Mouse (Mus musculus) hindbrain, postnatal 0 days (tissue): ENCODE results near the gene Prdm1. TPM values are rescaled to one million over a fixed set of nuclear protein-coding genes. Genes with fewer than 3 reads are reported as not detected.

Source experiments
- ATAC-seq: fragments of 200-750 bp; cut with Nextera tagmentation; 2 replicates; pipeline ENCODE4 v1.8.0; 2017; ENCODE audit warnings: mild to moderate bottlenecking, moderate TSS enrichment, moderate library complexity
- DNase-seq: peaks from one replicate; pipeline ENCODE4 v3.0.0-alpha.2; 2015; ENCODE audit warnings: low spot score
- H3K27ac ChIP-seq: fragments of 300-500 bp; sonication (generic); 2 replicates; pipeline ENCODE4 v1.5.1; 2014; ENCODE audit warnings: mild to moderate bottlenecking
- H3K27me3 ChIP-seq: fragments of 300-500 bp; sonication (generic); 2 replicates; pipeline ENCODE4 v1.6.1; 2014; ENCODE audit warnings: low read length, mixed read lengths; ENCODE audit not compliant: insufficient read depth
- H3K36me3 ChIP-seq: fragments of 300-500 bp; sonication (generic); 2 replicates; pipeline ENCODE4 v1.6.1; 2014; ENCODE audit warnings: low read length, mixed read lengths; ENCODE audit not compliant: insufficient read depth
- H3K4me1 ChIP-seq: fragments of 300-500 bp; sonication (generic); 2 replicates; pipeline ENCODE4 v1.6.1; 2014; ENCODE audit warnings: antibody characterized with exemption, low read length, mixed read lengths; ENCODE audit not compliant: insufficient read depth
- H3K4me2 ChIP-seq: fragments of 300-500 bp; sonication (generic); 2 replicates; pipeline ENCODE4 v1.6.1; 2014; ENCODE audit warnings: low read depth, mild to moderate bottlenecking, low read length, moderate library complexity, mixed read lengths
- H3K4me3 ChIP-seq: fragments of 300-500 bp; sonication (generic); 2 replicates; pipeline ENCODE4 v1.5.1; 2014; ENCODE audit warnings: low read length
- H3K9ac ChIP-seq: fragments of 300-500 bp; sonication (generic); replicated peaks from 2 replicates; pipeline ENCODE4 v1.6.1; 2014; ENCODE audit warnings: mild to moderate bottlenecking, low read length, moderate library complexity, mixed read lengths
- H3K9me3 ChIP-seq: fragments of 300-500 bp; sonication (generic); 2 replicates; pipeline ENCODE4 v1.6.1; 2016; ENCODE audit warnings: low read length, mixed read lengths
- CTCF ChIP-seq: IDR thresholded peaks from 2 replicates; pipeline ENCODE4 v1.5.1; 2016; ENCODE audit warnings: antibody characterized with exemption, control low read depth, low read depth
- WGBS: fragments of 180-500 bp; shearing (Covaris S2); extraction: QIAGEN DNeasy Blood & Tissue Kit; methylation state at CpG from one replicate; pipeline ENCODE4 v1.1.7; 2014; 5-methylcytosine and 5-hydroxymethylcytosine counted together
- polyA plus RNA-seq: library from polyadenylated mRNA; unstranded; fragments of >200 nt; fragmentation: Nextera tagmentation; extraction: Ambion mirVana; gene quantifications from 2 replicates; pipeline ENCODE4 v1.2.1, GENCODE M21; 2015
- total RNA-seq: library from RNA; depleted of rRNA; stranded (reverse); fragments of >200 nt; gene quantifications from 2 replicates; pipeline ENCODE4 v1.2.3, GENCODE M21; 2014

Gene Prdm1
- total and polyA plus RNA-seq, 2 experiments from 2014 or later: 0.44 to 0.63 TPM

- Histone ChIP-seq H3K27ac (no peak overlapping the region), H3K4me3 (no peak overlapping the region), H3K9ac (no peak overlapping the region), H3K9me3 (no peaks in the 10 kb centered on the region), H3K36me3 (no peaks in the 10 kb centered on the region), H3K27me3 (0 out of 2 replicates have a peak, but pooled peaks cover under 1% of the 10 kb centered on the region), H3K4me1 (no peaks in the 10 kb centered on the region), H3K4me2 (no peak overlapping the region)
- WGBS: 97% methylated on average over 2 of the region's 2 CpGs
- ATAC-seq (no peak), DNase-seq (no peak)
- no peak for TF ChIP-seq CTCF
These were observed 77.5 kb downstream of the Prdm1 start for GRCm38 (mm10) chr10:44450835-44451234.

- Histone ChIP-seq H3K9me3 (no peaks in the 10 kb centered on the region), H3K4me2 (no peak overlapping the region), H3K9ac (no peak overlapping the region), H3K4me1 (no peaks in the 10 kb centered on the region), H3K4me3 (no peak overlapping the region), H3K27me3 (no peaks in the 10 kb centered on the region), H3K27ac (no peak overlapping the region), H3K36me3 (no peaks in the 10 kb centered on the region)
- DNase-seq (no peak), ATAC-seq (no peak)
- 84% methylated on average over 13 of the region's 13 CpGs for WGBS
- no peak for TF ChIP-seq CTCF
These were observed 78.2 kb downstream of the Prdm1 start for GRCm38 (mm10) chr10:44450108-44450507.

GRCm38 (mm10) chr10:44449666-44450065 is 78.6 kb downstream of the Prdm1 start:
- H3K27me3 ChIP-seq: no peaks in the 10 kb centered on the region
- TF ChIP-seq CTCF: no peak
- no peaks in the 10 kb centered on the region for H3K36me3 ChIP-seq
- no peak overlapping the region for H3K4me3 ChIP-seq
- no peaks in the 10 kb centered on the region for H3K9me3 ChIP-seq
- no peak overlapping the region for H3K9ac ChIP-seq
- H3K4me2 ChIP-seq: no peak overlapping the region
- WGBS: 49% methylated on average over 5 of the region's 5 CpGs
- H3K27ac ChIP-seq: no peak overlapping the region
- H3K4me1 ChIP-seq: no peaks in the 10 kb centered on the region
- ATAC-seq (no peak), DNase-seq (no peak)

GRCm38 (mm10) chr10:44448165-44448564 is 80.1 kb downstream of the Prdm1 start:
- no peak for ATAC-seq
- H3K9me3 ChIP-seq: no peaks in the 10 kb centered on the region
- H3K27me3 ChIP-seq: no peaks in the 10 kb centered on the region
- H3K36me3 ChIP-seq: no peaks in the 10 kb centered on the region
- 64% methylated on average over 12 of the region's 12 CpGs for WGBS
- H3K4me2 ChIP-seq: no peak overlapping the region
- no peaks in the 10 kb centered on the region for H3K4me1 ChIP-seq
- no peak overlapping the region for H3K9ac ChIP-seq
- no peak overlapping the region for H3K27ac ChIP-seq
- TF ChIP-seq CTCF: no peak
- DNase-seq: no peak
- no peak overlapping the region for H3K4me3 ChIP-seq

- 88% methylated on average over 14 of the region's 14 CpGs for WGBS
- Histone ChIP-seq H3K9me3 (no peaks in the 10 kb centered on the region), H3K36me3 (no peaks in the 10 kb centered on the region), H3K9ac (no peak overlapping the region), H3K27me3 (no peaks in the 10 kb centered on the region), H3K4me2 (no peak overlapping the region), H3K27ac (no peak overlapping the region), H3K4me3 (no peak overlapping the region), H3K4me1 (no peaks in the 10 kb centered on the region)
- DNase-seq (no peak), ATAC-seq (no peak)
- TF ChIP-seq CTCF: no peak
These were observed 80.7 kb downstream of the Prdm1 start for GRCm38 (mm10) chr10:44447406-44448139.

- H3K27me3 ChIP-seq: no peaks in the 10 kb centered on the region
- no peak overlapping the region for H3K9ac ChIP-seq
- 88% methylated on average over 10 of the region's 10 CpGs for WGBS
- DNase-seq: no peak
- no peak overlapping the region for H3K4me3 ChIP-seq
- no peaks in the 10 kb centered on the region for H3K4me1 ChIP-seq
- TF ChIP-seq CTCF: no peak
- no peak overlapping the region for H3K27ac ChIP-seq
- H3K9me3 ChIP-seq: no peaks in the 10 kb centered on the region
- H3K36me3 ChIP-seq: no peaks in the 10 kb centered on the region
- H3K4me2 ChIP-seq: no peak overlapping the region
- ATAC-seq: no peak
These were observed 81.3 kb downstream of the Prdm1 start for GRCm38 (mm10) chr10:44447001-44447400.

GRCm38 (mm10) chr10:44444415-44444814 is 83.9 kb downstream of the Prdm1 start:
- 57% methylated on average over 4 of the region's 4 CpGs for WGBS
- H3K36me3 ChIP-seq: no peaks in the 10 kb centered on the region
- no peak overlapping the region for H3K9ac ChIP-seq
- no peaks in the 10 kb centered on the region for H3K4me1 ChIP-seq
- ATAC-seq (no peak), DNase-seq (no peak)
- H3K4me3 ChIP-seq: no peak overlapping the region
- H3K9me3 ChIP-seq: no peaks in the 10 kb centered on the region
- H3K27me3 ChIP-seq: no peaks in the 10 kb centered on the region
- H3K27ac ChIP-seq: no peak overlapping the region
- H3K4me2 ChIP-seq: no peak overlapping the region
- TF ChIP-seq CTCF: no peak
